Comparison of ENCODE assay signal across 20 mouse cellular contexts in genomic region chr2:51007409-51008250, GRCm38 (mm10).
DNase-seq lines count a peak whose midpoint lies in the region; ATAC-seq lines count a peak whose summit lies in the region.
"Had no signal": no experiment of that assay in that cellular context is flagged by ENCODE, and none has a peak within 500 bp of the region (broad histone marks: within the 10 kb centered on the region; RNA-seq: fewer than 3 reads in every experiment).

No protein-coding gene starts in this region.

- no peaks in the 10 kb centered on the region for H3K36me3 ChIP-seq in forebrain, embryonic 14.5 days (ENCODE audit: control insufficient read depth, insufficient read depth, low read length)
- no peaks in the 10 kb centered on the region for H3K36me3 ChIP-seq in forebrain, embryonic 16.5 days (ENCODE audit: control insufficient read depth, insufficient read depth)
- H3K36me3 ChIP-seq in midbrain, embryonic 12.5 days: no peaks in the 10 kb centered on the region
- no peaks in the 10 kb centered on the region for H3K36me3 ChIP-seq in midbrain, embryonic 15.5 days (replicated peaks)
- no peaks in the 10 kb centered on the region for H3K36me3 ChIP-seq in midbrain, embryonic 14.5 days (ENCODE audit: control insufficient read depth, insufficient read depth, low read length)
- H3K36me3 ChIP-seq: embryonic facial prominence, embryonic 10.5 days; heart, embryonic 15.5 days; intestine, embryonic 15.5 days; neural tube, embryonic 13.5 days had no signal

- H3K9me3 ChIP-seq in forebrain, embryonic 14.5 days (replicated peaks; ENCODE audit: control insufficient read depth, low read length): no peaks in the 10 kb centered on the region
- H3K9me3 ChIP-seq in forebrain, embryonic 16.5 days (ENCODE audit: control insufficient read depth, low read length): no peaks in the 10 kb centered on the region
- H3K9me3 ChIP-seq in midbrain, embryonic 12.5 days: no peaks in the 10 kb centered on the region
- no peaks in the 10 kb centered on the region for H3K9me3 ChIP-seq in midbrain, embryonic 15.5 days
- no peaks in the 10 kb centered on the region for H3K9me3 ChIP-seq in midbrain, embryonic 14.5 days (ENCODE audit: control insufficient read depth, low read length)
- H3K9me3 ChIP-seq: embryonic facial prominence, embryonic 10.5 days; heart, embryonic 15.5 days; intestine, embryonic 15.5 days; neural tube, embryonic 13.5 days had no signal

- H3K4me1 ChIP-seq in forebrain, embryonic 14.5 days (ENCODE audit: control insufficient read depth, insufficient read depth, low read length): no peaks in the 10 kb centered on the region
- no peaks in the 10 kb centered on the region for H3K4me1 ChIP-seq in forebrain, embryonic 16.5 days (replicated peaks; ENCODE audit: control insufficient read depth, insufficient read depth, low read length)
- peaks cover 17% of the 10 kb centered on the region for H3K4me1 ChIP-seq in midbrain, embryonic 12.5 days
- 0 out of 2 replicates have a peak, but pooled peaks cover 3% of the 10 kb centered on the region for H3K4me1 ChIP-seq in midbrain, embryonic 15.5 days
- no peaks in the 10 kb centered on the region for H3K4me1 ChIP-seq in midbrain, embryonic 14.5 days (ENCODE audit: control insufficient read depth, insufficient read depth, low read length)
- H3K4me1 ChIP-seq: heart, embryonic 15.5 days; intestine, embryonic 15.5 days had no signal

- H3K4me3 ChIP-seq in forebrain, embryonic 14.5 days (ENCODE audit: low read depth, low read length): no peak overlapping the region
- no peak overlapping the region for H3K4me3 ChIP-seq in forebrain, embryonic 16.5 days (replicated peaks; ENCODE audit: low read length)
- no peak overlapping the region for H3K4me3 ChIP-seq in midbrain, embryonic 12.5 days
- no peak overlapping the region for H3K4me3 ChIP-seq in midbrain, embryonic 15.5 days
- no peak overlapping the region for H3K4me3 ChIP-seq in midbrain, embryonic 14.5 days (replicated peaks; ENCODE audit: low read depth, low read length)
- H3K4me3 ChIP-seq: embryonic facial prominence, embryonic 10.5 days; heart, embryonic 15.5 days; intestine, embryonic 15.5 days; neural tube, embryonic 13.5 days had no signal

- WGBS in forebrain, embryonic 14.5 days: 39% methylated on average over 11 of the region's 11 CpGs
- WGBS in forebrain, embryonic 16.5 days: 40% methylated on average over 11 of the region's 11 CpGs
- WGBS in midbrain, embryonic 12.5 days: 25% methylated on average over 11 of the region's 11 CpGs
- WGBS in midbrain, embryonic 15.5 days: 23% methylated on average over 11 of the region's 11 CpGs
- 21% methylated on average over 11 of the region's 11 CpGs for WGBS in midbrain, embryonic 14.5 days

- peak; percentile 38 to 46 for DNase-seq in adrenal gland, adult (ENCODE audit: inconsistent age in 2 of 2, low spot score in 1 of 2)
- no peak for DNase-seq in adrenal gland, adult 18-20 months (ENCODE audit: low spot score in 2 of 2)
- DNase-seq in forebrain, embryonic 14.5 days (ENCODE audit: low spot score): peak; percentile 29
- peak; percentile 30 for DNase-seq in midbrain, embryonic 14.5 days
- no peak for DNase-seq in heart, adult 18-20 months
- DNase-seq: cerebellum, adult 9-11 months; kidney, adult 9 months; kidney, postnatal 36 days; left cerebral cortex, postnatal 4 days; liver; lung, postnatal 14 days; right cerebral cortex, adult 18-20 months had no signal

- no peak for ATAC-seq in forebrain, embryonic 14.5 days
- no peak for ATAC-seq in forebrain, embryonic 16.5 days
- peak; percentile 75 for ATAC-seq in midbrain, embryonic 12.5 days (ENCODE audit: low FRiP score, low read depth)
- ATAC-seq in midbrain, embryonic 15.5 days (replicated peaks): no peak
- no peak for ATAC-seq in midbrain, embryonic 14.5 days (ENCODE audit: low FRiP score, low TSS enrichment)

- H3K9ac ChIP-seq in forebrain, embryonic 14.5 days (ENCODE audit: low read length): no peak overlapping the region
- H3K9ac ChIP-seq in forebrain, embryonic 16.5 days (replicated peaks; ENCODE audit: low read depth, low read length): no peak overlapping the region
- no peak overlapping the region for H3K9ac ChIP-seq in midbrain, embryonic 12.5 days (replicated peaks)
- no peak overlapping the region for H3K9ac ChIP-seq in midbrain, embryonic 15.5 days
- H3K9ac ChIP-seq in midbrain, embryonic 14.5 days (replicated peaks; ENCODE audit: low read length): no peak overlapping the region
- H3K9ac ChIP-seq: heart, embryonic 15.5 days; intestine, embryonic 15.5 days; neural tube, embryonic 13.5 days had no signal

- no peak overlapping the region for H3K4me2 ChIP-seq in forebrain, embryonic 14.5 days (ENCODE audit: low read length)
- H3K4me2 ChIP-seq in forebrain, embryonic 16.5 days (ENCODE audit: low read length): no peak overlapping the region
- no peak overlapping the region for H3K4me2 ChIP-seq in midbrain, embryonic 12.5 days (replicated peaks)
- no peak overlapping the region for H3K4me2 ChIP-seq in midbrain, embryonic 15.5 days
- H3K4me2 ChIP-seq in midbrain, embryonic 14.5 days (ENCODE audit: low read length): no peak overlapping the region
- H3K4me2 ChIP-seq: heart, embryonic 15.5 days; intestine, embryonic 15.5 days; neural tube, embryonic 13.5 days had no signal

- H3K27ac ChIP-seq in forebrain, embryonic 14.5 days (ENCODE audit: low read depth, low read length): 0 out of 2 replicates have a peak overlapping the region, but pooled peaks have one; percentile 3
- no peak overlapping the region for H3K27ac ChIP-seq in forebrain, embryonic 16.5 days (ENCODE audit: low read length)
- peak overlapping the region; percentile 60 for H3K27ac ChIP-seq in midbrain, embryonic 12.5 days (replicated peaks)
- H3K27ac ChIP-seq in midbrain, embryonic 15.5 days: no peak overlapping the region
- no peak overlapping the region; the same call in 1 of the 2 replicates for H3K27ac ChIP-seq in midbrain, embryonic 14.5 days (replicated peaks; ENCODE audit: low read depth, low read length)
- H3K27ac ChIP-seq: embryonic facial prominence, embryonic 10.5 days; heart, embryonic 15.5 days; intestine, embryonic 15.5 days; neural tube, embryonic 13.5 days; stomach, postnatal 0 days had no signal

- H3K27me3 ChIP-seq in forebrain, embryonic 14.5 days (replicated peaks; ENCODE audit: control insufficient read depth, insufficient read depth, low read length): no peaks in the 10 kb centered on the region
- no peaks in the 10 kb centered on the region for H3K27me3 ChIP-seq in forebrain, embryonic 16.5 days (replicated peaks; ENCODE audit: control insufficient read depth, insufficient read depth, low read length)
- no peaks in the 10 kb centered on the region for H3K27me3 ChIP-seq in midbrain, embryonic 12.5 days
- H3K27me3 ChIP-seq in midbrain, embryonic 15.5 days (replicated peaks): no peaks in the 10 kb centered on the region
- no peaks in the 10 kb centered on the region for H3K27me3 ChIP-seq in midbrain, embryonic 14.5 days (ENCODE audit: control insufficient read depth, insufficient read depth, low read length)
- H3K27me3 ChIP-seq: heart, embryonic 15.5 days; intestine, embryonic 15.5 days; neural tube, embryonic 13.5 days had no signal

Comparison
In these comparisons a context has a peak if more than half of its experiments do, and no peak if none do; other contexts are left out.
1. DNase-seq: peak in adrenal gland, adult (2 of 2), forebrain, embryonic 14.5 days (single experiment) and midbrain, embryonic 14.5 days (single experiment); none in adrenal gland, adult 18-20 months (0 of 2) and heart, adult 18-20 months (0 of 2).
2. H3K27ac ChIP-seq: peak in forebrain, embryonic 14.5 days (single experiment) and midbrain, embryonic 12.5 days (single experiment); none in forebrain, embryonic 16.5 days (single experiment), midbrain, embryonic 15.5 days (single experiment) and midbrain, embryonic 14.5 days (single experiment).